Mouse (Mus musculus) liver, embryonic 14.5 days (tissue): ENCODE results near the gene Serpina7. TPM values are rescaled to one million over a fixed set of nuclear protein-coding genes. Genes with fewer than 3 reads are reported as not detected.

ENCODE experiments used
- ATAC-seq: fragments of 200-750 bp; cut with Nextera tagmentation; 2 replicates; pipeline ENCODE4 v1.8.0; 2017; ENCODE audit warnings: moderate number of reproducible peaks, mild to moderate bottlenecking, moderate library complexity; ENCODE audit not compliant: insufficient read depth
- DNase-seq, 3 experiments: peaks; one replicate each; pipeline ENCODE4 v3.0.0-alpha.2; 2012 to 2013; ENCODE audit warnings: low read depth in 3 of 3, low spot score in 3 of 3
- H3K27ac ChIP-seq: fragments of 300-500 bp; sonication (generic); 2 replicates; pipeline ENCODE4 v1.5.1; 2014; ENCODE audit warnings: moderate library complexity, mild to moderate bottlenecking, control low read depth, inconsistent platforms
- H3K27me3 ChIP-seq: fragments of 300-500 bp; sonication (generic); 2 replicates; pipeline ENCODE4 v1.6.1; 2014; ENCODE audit warnings: mild to moderate bottlenecking, low read length, moderate library complexity; ENCODE audit not compliant: control insufficient read depth, insufficient read depth
- H3K36me3 ChIP-seq: fragments of 300-500 bp; sonication (generic); replicated peaks from 2 replicates; pipeline ENCODE4 v1.6.1; 2014; ENCODE audit warnings: low read depth; ENCODE audit not compliant: control insufficient read depth, insufficient read depth
- H3K4me1 ChIP-seq, 2 experiments: fragments of 200-500 bp in 1 of 2; fragments of 300-500 bp in 1 of 2; sonication (generic) in 1 of 2; replicated peaks; 2 replicates each; pipeline ENCODE4 v1.6.1; 2012 to 2014; ENCODE audit warnings: antibody characterized with exemption in 1 of 2, inconsistent platforms in 1 of 2, low read length in 1 of 2; ENCODE audit not compliant: control insufficient read depth in 2 of 2, insufficient read depth in 2 of 2
- H3K4me2 ChIP-seq: fragments of 300-500 bp; sonication (generic); 2 replicates; pipeline ENCODE4 v1.6.1; 2014; ENCODE audit warnings: low read depth, mild to moderate bottlenecking, control low read depth, moderate library complexity
- H3K4me3 ChIP-seq, 2 experiments: fragments of 200-500 bp in 1 of 2; fragments of 300-500 bp in 1 of 2; sonication (generic) in 1 of 2; 2 replicates each; pipeline ENCODE4 v1.5.1; 2012 to 2014; ENCODE audit warnings: low read depth in 2 of 2, low read length in 2 of 2, mild to moderate bottlenecking in 2 of 2, control low read depth in 1 of 2, inconsistent platforms in 1 of 2, moderate library complexity in 1 of 2; ENCODE audit not compliant: insufficient read depth in 1 of 2
- H3K9ac ChIP-seq: fragments of 300-500 bp; sonication (generic); replicated peaks from 2 replicates; pipeline ENCODE4 v1.6.1; 2014; ENCODE audit warnings: mild to moderate bottlenecking, control low read depth, moderate library complexity
- H3K9me3 ChIP-seq: fragments of 300-500 bp; sonication (generic); 2 replicates; pipeline ENCODE4 v1.6.1; 2016; ENCODE audit warnings: low read length, mixed read lengths; ENCODE audit not compliant: control insufficient read depth
- CTCF ChIP-seq: IDR thresholded peaks from 2 replicates; pipeline ENCODE4 v1.5.1; 2016; ENCODE audit warnings: antibody characterized with exemption, low read depth, control low read depth
- EP300 ChIP-seq: IDR thresholded peaks from 2 replicates; pipeline ENCODE4 v1.6.1; 2016; ENCODE audit warnings: antibody characterized with exemption, low read depth
- WGBS: fragments of 180-500 bp; shearing (Covaris S2); extraction: QIAGEN DNeasy Blood & Tissue Kit; methylation state at CpG from one replicate; pipeline ENCODE4 v1.1.7; 2014; ENCODE audit not compliant: insufficient replicate concordance; 5-methylcytosine and 5-hydroxymethylcytosine counted together
- polyA plus RNA-seq, 2 experiments: library from polyadenylated mRNA; depleted of rRNA in 1 of 2; stranded (reverse) in 1 of 2; unstranded in 1 of 2; fragments of >200 nt; fragmentation: Nextera tagmentation in 1 of 2; extraction: Ambion mirVana in 1 of 2; gene quantifications; 2 replicates each; pipeline versions ENCODE4 v1.2.1 to v1.2.3; 2012 to 2014

Serpina7 gene
- polyA plus RNA-seq, 2 experiments, result 2.6 to 8.5 TPM

GRCm38 (mm10) chrX:139037666-139038065 lies 47.4 kb downstream of the Serpina7 start:
- H3K4me2 ChIP-seq, result no peak overlapping the region
- H3K9ac ChIP-seq, result no peak overlapping the region
- DNase-seq (no peak), ATAC-seq (no peak)
- no peak overlapping the region for H3K4me3 ChIP-seq
- no peak overlapping the region for H3K27ac ChIP-seq
- H3K9me3 ChIP-seq, result no peaks in the 10 kb centered on the region
- no peaks in the 10 kb centered on the region for H3K36me3 ChIP-seq
- H3K4me1 ChIP-seq, result no peaks in the 10 kb centered on the region
- TF ChIP-seq CTCF (no peak), EP300 (no peak)
- 63% methylated on average over 1 of the region's 1 CpGs for WGBS
- H3K27me3 ChIP-seq, result no peaks in the 10 kb centered on the region

Other genes starting within 250 kb of the Serpina7 start
- 1.2 and 1.4 TPM in 2 replicates for gene Nrk, start 170.8 kb downstream of the Serpina7 start, polyA plus RNA-seq (2012; rRNA removed)
- gene Nrk, start 170.8 kb downstream of the Serpina7 start, polyA plus RNA-seq (2014; fragmentation: Nextera tagmentation; extraction: Ambion mirVana), result 1.7 and 1.9 TPM in 2 replicates
- gene 4930513O06Rik, start 1.0 kb upstream of the Serpina7 start, polyA plus RNA-seq (2012; rRNA removed), result not detected in 2 replicates
- gene 4930513O06Rik, start 1.0 kb upstream of the Serpina7 start, polyA plus RNA-seq (2014; fragmentation: Nextera tagmentation; extraction: Ambion mirVana), result 0.18 and 0.25 TPM in 2 replicates
- not detected in 2 replicates for gene 4933428M09Rik, start 94.0 kb upstream of the Serpina7 start, polyA plus RNA-seq (2012; rRNA removed)
- not detected in 2 replicates for gene 4933428M09Rik, start 94.0 kb upstream of the Serpina7 start, polyA plus RNA-seq (2014; fragmentation: Nextera tagmentation; extraction: Ambion mirVana)
- 0.22 and 0.42 TPM in 2 replicates for gene Mum1l1, start 124.8 kb upstream of the Serpina7 start, polyA plus RNA-seq (2012; rRNA removed)
- 1.4 and 1.6 TPM in 2 replicates for gene Mum1l1, start 124.8 kb upstream of the Serpina7 start, polyA plus RNA-seq (2014; fragmentation: Nextera tagmentation; extraction: Ambion mirVana)
- gene Trap1a, start 248.4 kb upstream of the Serpina7 start, polyA plus RNA-seq (2012; rRNA removed), result 0.10 and 0.13 TPM in 2 replicates
- gene Trap1a, start 248.4 kb upstream of the Serpina7 start, polyA plus RNA-seq (2014; fragmentation: Nextera tagmentation; extraction: Ambion mirVana), result not detected in 2 replicates